Mouse (Mus musculus) midbrain, embryonic 14.5 days (tissue): ENCODE measurements at regions not wholly inside any gene's neighbourhood (a gene's known extent, or its start where the extent isn't known, plus 50 kb on each side); places are given as distances from the start of the nearest gene placed in this dataset.

ENCODE experiments used
- ATAC-seq: fragments of 200-750 bp; cut with Nextera tagmentation; 2 replicates; pipeline ENCODE4 v1.8.0; 2017; ENCODE audit warnings: moderate number of reproducible peaks, moderate library complexity; ENCODE audit not compliant: low FRiP score, low TSS enrichment
- DNase-seq: peaks from one replicate; pipeline ENCODE4 v3.0.0-alpha.2; 2015
- H3K27ac ChIP-seq: fragments of 300-500 bp; sonication (generic); replicated peaks from 2 replicates; pipeline ENCODE4 v1.5.1; 2014; ENCODE audit warnings: mild to moderate bottlenecking, low read depth, low read length, moderate library complexity
- H3K27me3 ChIP-seq: fragments of 300-500 bp; sonication (generic); 2 replicates; pipeline ENCODE4 v1.6.1; 2014; ENCODE audit warnings: low read length, control low read depth, mixed read lengths; ENCODE audit not compliant: control insufficient read depth, insufficient read depth
- H3K36me3 ChIP-seq: fragments of 300-500 bp; sonication (generic); 2 replicates; pipeline ENCODE4 v1.6.1; 2014; ENCODE audit warnings: low read length, control low read depth; ENCODE audit not compliant: control insufficient read depth, insufficient read depth
- H3K4me1 ChIP-seq: fragments of 300-500 bp; sonication (generic); 2 replicates; pipeline ENCODE4 v1.6.1; 2014; ENCODE audit warnings: mild to moderate bottlenecking, antibody characterized with exemption, low read length, control low read depth; ENCODE audit not compliant: control insufficient read depth, insufficient read depth
- H3K4me2 ChIP-seq: fragments of 300-500 bp; sonication (generic); 2 replicates; pipeline ENCODE4 v1.6.1; 2014; ENCODE audit warnings: mild to moderate bottlenecking, low read length, moderate library complexity
- H3K4me3 ChIP-seq: fragments of 300-500 bp; sonication (generic); replicated peaks from 2 replicates; pipeline ENCODE4 v1.5.1; 2014; ENCODE audit warnings: low read depth, low read length
- H3K9ac ChIP-seq: fragments of 300-500 bp; sonication (generic); replicated peaks from 2 replicates; pipeline ENCODE4 v1.6.1; 2014; ENCODE audit warnings: mild to moderate bottlenecking, low read length, moderate library complexity
- H3K9me3 ChIP-seq: fragments of 300-500 bp; sonication (generic); 2 replicates; pipeline ENCODE4 v1.6.1; 2016; ENCODE audit warnings: low read length, control low read depth, mixed read lengths; ENCODE audit not compliant: control insufficient read depth
- WGBS: fragments of 180-500 bp; shearing (Covaris S2); extraction: QIAGEN DNeasy Blood & Tissue Kit; methylation state at CpG from one replicate; pipeline ENCODE4 v1.1.7; 2014; 5-methylcytosine and 5-hydroxymethylcytosine counted together

DNA sequence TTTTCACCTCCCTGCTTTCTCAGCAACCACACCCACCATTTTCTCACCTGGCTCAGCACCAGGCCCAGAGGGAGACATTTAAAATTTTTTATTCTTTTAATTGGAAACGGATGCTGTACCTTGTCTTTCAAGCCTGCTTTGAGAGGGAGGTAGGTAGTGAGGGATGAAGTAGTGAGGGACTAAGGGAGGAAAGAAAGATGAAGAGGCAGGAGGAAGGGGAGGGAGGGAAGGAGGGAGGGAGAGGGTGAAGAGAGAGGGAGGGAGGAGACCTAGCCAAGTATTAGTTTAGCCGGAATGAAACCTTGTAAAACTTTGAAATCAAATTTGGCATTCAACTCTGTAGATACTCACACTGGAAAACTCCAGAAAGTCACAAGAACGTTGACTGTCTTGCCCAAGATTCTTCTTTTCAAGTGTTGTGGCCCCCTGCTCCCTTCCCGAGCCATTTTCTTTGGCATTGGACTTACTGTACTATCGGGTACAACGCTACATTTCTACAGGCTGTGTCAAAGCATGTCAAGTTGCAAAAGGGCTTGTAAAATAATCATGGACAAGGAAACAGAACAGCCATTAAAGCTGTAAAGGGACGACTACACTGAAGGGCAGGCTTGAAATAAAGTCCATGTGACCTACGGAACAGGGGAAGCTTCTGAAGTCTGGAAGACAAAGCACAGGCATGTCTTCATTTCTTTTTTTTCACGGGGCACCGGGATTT, 320.9 kb upstream of the Mpdz start:
- Histone ChIP-seq H3K9ac (no peak overlapping the region), H3K27me3 (no peaks in the 10 kb centered on the region), H3K4me1 (peaks cover 24% of the 10 kb centered on the region), H3K9me3 (no peaks in the 10 kb centered on the region), H3K27ac (peak overlapping the region; percentile 60), H3K36me3 (no peaks in the 10 kb centered on the region), H3K4me3 (no peak overlapping the region), H3K4me2 (peak overlapping the region; percentile 28)
- ATAC-seq = no peak
- WGBS = 31% methylated on average over 10 of the region's 10 CpGs
- peak; percentile 23 for DNase-seq

DNA sequence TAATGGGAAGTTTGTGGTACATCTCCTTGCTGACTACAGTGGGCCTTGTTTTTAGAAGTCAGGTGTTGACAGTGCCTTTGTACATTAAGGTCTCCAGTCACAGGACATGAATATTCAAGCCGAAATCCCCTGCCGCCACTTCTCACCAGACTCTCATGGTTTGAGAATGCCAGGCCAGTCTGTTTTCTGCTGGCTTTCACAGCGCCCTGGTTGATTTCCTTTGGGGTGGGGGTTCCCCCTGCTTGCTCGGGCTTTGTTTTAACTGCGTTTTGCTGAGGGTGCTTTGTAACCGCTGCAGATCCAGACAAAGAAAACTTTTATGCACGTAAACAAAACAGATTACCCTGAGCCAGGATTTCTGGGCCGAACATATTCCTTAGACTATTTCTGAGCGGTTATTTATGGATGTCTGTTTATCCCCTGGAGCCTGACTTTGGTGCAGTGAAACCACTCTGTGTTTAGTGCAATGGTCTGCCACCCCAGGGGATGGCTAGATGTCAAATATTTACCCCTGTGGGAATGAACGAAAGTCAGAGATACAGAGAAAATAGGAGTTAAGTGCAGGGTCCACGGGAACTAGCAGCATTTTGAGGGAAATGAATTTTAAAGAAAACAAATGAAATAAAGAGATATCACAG, 320.1 kb upstream of the Mpdz start:
- no peaks in the 10 kb centered on the region for H3K36me3 ChIP-seq
- H3K9me3 ChIP-seq = no peaks in the 10 kb centered on the region
- WGBS = 15% methylated on average over 11 of the region's 11 CpGs
- DNase-seq (peak; percentile 60), ATAC-seq (peak; percentile 63; the same call in 1 of the 2 replicates)
- no peaks in the 10 kb centered on the region for H3K27me3 ChIP-seq
- no peak overlapping the region for H3K4me2 ChIP-seq
- H3K27ac ChIP-seq = peak overlapping the region; percentile 60
- H3K4me3 ChIP-seq = no peak overlapping the region
- H3K4me1 ChIP-seq = peaks cover 24% of the 10 kb centered on the region
- no peak overlapping the region for H3K9ac ChIP-seq

DNA sequence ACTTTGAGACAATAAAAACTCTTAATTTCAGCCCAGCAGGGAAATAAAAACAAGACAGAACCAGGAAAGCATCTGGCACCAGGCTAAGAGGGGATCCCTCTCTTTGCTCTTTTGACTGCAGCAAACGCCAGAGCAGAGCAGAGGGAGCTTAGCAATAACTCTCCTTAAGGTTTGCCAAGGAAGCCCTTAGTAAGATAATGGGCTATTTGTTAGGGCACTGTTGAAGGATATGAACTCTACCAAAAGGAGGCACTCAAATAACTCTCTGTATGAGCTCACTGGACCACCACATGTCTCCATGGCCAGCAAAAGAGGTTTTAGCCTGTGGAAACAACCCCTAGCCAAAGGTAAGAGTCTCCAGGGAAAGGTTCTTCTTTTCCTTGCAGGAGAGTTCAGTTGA, 315.3 kb upstream of the Mpdz start:
- DNase-seq = no peak
- no peak for ATAC-seq
- H3K4me3 ChIP-seq = no peak overlapping the region
- H3K4me1 ChIP-seq = peaks cover 6% of the 10 kb centered on the region; the same call in 1 of the 2 replicates
- 0 out of 2 replicates have a peak overlapping the region, but pooled peaks have one; percentile 8 for H3K27ac ChIP-seq
- H3K9ac ChIP-seq = no peak overlapping the region
- H3K36me3 ChIP-seq = no peaks in the 10 kb centered on the region
- H3K4me2 ChIP-seq = no peak overlapping the region
- H3K27me3 ChIP-seq = no peaks in the 10 kb centered on the region
- WGBS = 30% methylated on average over 1 of the region's 1 CpGs
- no peaks in the 10 kb centered on the region for H3K9me3 ChIP-seq

DNA sequence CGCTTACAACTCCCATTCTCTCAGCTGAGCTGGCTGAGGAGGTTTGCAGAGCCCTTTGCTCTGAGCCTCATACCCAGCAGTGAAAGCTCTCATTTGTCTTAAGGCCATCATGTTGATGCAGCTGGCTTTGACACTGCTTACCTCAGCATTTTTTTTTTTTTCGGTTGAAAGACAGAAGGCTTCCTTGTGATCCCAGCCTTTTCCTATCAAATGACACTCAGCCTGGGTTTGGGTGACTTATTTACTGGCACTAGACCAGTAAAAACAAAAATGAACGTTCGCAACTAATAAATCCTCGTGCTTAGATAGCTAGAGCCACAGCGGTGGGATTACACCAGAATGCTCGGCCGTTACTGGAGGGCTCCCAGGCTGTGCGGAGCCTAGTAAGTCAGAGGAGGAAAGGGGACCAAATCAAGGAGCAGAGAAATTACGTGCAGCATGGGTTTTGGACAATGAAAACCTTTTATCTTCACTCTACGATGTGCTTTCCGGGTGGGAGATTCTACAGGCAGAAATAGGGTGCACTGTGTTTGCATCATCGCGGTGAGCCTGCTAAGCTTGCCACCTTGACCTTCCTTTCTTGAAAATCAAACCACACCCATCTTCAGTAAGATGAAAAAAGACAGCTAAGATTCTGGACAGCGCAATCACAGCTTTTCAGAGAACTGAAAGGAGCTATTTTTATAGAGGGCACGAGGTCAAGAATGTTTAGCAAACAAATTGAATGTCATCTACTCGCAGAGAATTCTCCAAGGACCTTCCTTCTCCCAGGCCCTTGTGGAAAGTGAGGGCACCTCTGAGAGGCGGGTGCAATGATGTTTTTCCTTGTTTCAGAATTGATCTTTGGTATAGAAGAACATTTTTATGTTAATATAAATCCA, 302.3 kb upstream of the Mpdz start:
- Histone ChIP-seq H3K9ac (no peak overlapping the region; the same call in 1 of the 2 replicates), H3K4me1 (peaks cover 21% of the 10 kb centered on the region), H3K36me3 (no peaks in the 10 kb centered on the region), H3K9me3 (no peaks in the 10 kb centered on the region), H3K27me3 (no peaks in the 10 kb centered on the region), H3K4me2 (peak overlapping the region; percentile 33), H3K4me3 (0 out of 2 replicates have a peak overlapping the region, but pooled peaks have one; percentile 8), H3K27ac (peak overlapping the region; percentile 60)
- 6% methylated on average over 18 of the region's 18 CpGs for WGBS
- DNase-seq (peak; percentile 71), ATAC-seq (peak; percentile 33)

DNA sequence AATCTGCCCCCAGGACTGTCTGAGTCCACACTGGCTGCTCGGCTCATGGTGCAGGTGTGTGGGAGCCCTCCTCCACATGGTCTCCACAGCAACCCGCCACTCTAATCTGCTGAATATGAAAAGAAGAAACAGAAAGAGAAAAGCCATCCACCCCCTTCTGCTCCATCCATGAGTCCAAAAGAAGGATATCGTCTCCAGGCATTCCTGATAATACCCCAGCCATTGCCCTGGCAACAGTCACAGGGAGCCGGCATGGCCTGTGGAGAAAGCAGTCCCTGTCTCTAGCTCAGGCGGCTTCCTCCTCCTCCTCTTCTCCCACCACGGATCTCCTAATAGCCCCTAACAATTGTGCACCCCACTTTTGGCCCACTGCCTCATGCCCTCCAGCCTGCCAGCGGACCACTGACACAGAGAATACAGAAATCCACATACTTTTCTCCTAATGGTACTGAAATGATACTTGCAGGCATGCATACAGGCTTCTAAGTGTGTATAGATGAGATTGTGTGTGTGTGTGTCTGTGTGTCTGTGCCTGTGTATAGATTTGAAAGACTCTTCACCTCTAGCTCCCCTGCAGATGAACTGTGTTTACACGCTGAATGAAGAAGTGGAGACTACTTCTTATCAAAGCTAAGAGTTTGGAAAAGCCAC, 301.5 kb upstream of the Mpdz start:
- Histone ChIP-seq H3K9me3 (no peaks in the 10 kb centered on the region), H3K4me1 (peaks cover 21% of the 10 kb centered on the region), H3K36me3 (no peaks in the 10 kb centered on the region), H3K4me3 (no peak overlapping the region), H3K9ac (no peak overlapping the region), H3K27me3 (no peaks in the 10 kb centered on the region), H3K4me2 (peak overlapping the region; percentile 33), H3K27ac (peak overlapping the region; percentile 60)
- ATAC-seq (peak; percentile 87), DNase-seq (peak; percentile 83)
- 2% methylated on average over 8 of the region's 8 CpGs for WGBS

DNA sequence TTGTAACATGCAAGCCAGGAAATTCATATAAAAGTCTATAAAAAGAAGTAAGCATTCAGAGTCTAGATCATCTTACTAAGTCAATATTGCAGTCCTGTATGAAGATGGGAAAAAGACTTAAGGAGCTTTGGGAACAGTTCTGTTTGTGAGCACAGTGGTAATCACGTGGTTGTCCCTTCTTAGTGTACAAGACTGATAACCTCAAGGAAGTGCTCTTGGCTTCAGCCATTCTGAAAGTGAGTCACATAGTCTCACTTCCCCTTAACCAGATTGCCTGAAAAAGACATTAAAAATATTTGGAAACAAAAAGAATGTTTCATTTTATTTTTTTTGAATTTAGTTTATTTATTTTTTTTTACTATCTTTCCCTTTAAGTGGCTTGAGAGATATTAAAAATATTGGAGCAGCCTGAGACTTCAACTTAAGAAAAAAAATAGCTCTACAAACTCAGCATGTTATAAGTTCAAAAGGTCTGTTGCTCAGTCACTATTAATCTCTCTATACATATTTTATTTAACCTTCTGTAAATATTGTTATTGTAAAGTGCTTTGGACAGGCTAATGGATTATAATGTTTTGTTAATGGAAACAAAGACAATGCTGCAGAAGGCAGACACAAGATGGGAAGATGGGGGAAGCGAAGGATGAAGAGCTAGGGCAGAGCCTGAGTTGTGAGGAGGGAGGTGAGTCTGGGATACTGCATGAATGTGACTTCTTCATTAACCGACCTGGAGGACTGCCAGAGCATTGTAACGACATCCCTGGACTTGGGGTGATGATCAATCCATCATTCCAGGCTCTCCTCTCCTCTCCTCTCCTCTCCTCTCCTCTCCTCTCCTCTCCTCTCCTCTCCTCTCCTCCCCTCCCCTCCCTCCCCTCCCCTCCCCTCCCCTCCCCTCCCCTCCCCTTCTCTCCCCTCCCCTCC, 300.2 kb upstream of the Mpdz start:
- peaks cover 21% of the 10 kb centered on the region for H3K4me1 ChIP-seq
- H3K9me3 ChIP-seq = no peaks in the 10 kb centered on the region
- ATAC-seq = no peak
- peak; percentile 42 for DNase-seq
- H3K9ac ChIP-seq = no peak overlapping the region
- 51% methylated on average over 4 of the region's 4 CpGs for WGBS
- H3K4me2 ChIP-seq = no peak overlapping the region
- H3K4me3 ChIP-seq = no peak overlapping the region
- H3K27me3 ChIP-seq = no peaks in the 10 kb centered on the region
- H3K36me3 ChIP-seq = no peaks in the 10 kb centered on the region
- no peak overlapping the region for H3K27ac ChIP-seq

DNA sequence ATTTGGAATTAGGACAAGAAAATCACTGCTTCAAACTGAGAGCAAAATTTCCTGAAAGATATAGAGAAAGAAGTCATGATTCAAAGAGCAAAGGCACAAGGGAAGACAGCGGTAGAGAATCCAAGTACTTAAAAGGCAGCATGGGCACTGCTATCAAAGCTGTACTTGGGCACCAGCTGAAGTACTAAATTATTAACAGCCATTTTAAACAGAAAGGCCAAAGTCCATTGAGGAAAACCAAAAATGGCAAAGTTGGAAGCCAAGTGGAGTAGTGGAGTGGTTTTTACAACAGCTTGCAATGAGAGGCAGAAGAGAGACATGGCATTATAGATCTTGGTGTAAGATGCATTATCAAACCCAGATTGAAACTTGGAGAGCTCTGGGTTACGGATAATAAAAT, 291.8 kb upstream of the Mpdz start:
- Histone ChIP-seq H3K4me1 (no peaks in the 10 kb centered on the region), H3K4me3 (no peak overlapping the region), H3K9me3 (no peaks in the 10 kb centered on the region), H3K9ac (no peak overlapping the region), H3K36me3 (no peaks in the 10 kb centered on the region), H3K27ac (no peak overlapping the region), H3K27me3 (no peaks in the 10 kb centered on the region), H3K4me2 (no peak overlapping the region)
- DNase-seq (no peak), ATAC-seq (no peak)
- WGBS = 96% methylated on average over 2 of the region's 2 CpGs
